Mouse (Mus musculus) kidney, postnatal 14 days (tissue): ENCODE results near the gene Aadat.
"Not testable (repeated sequence)": the region's sequence is repeated elsewhere in the genome, so short reads cannot be mapped to it uniquely, and the experiment has no call there.

Source experiments
- DNase-seq: peaks from one replicate; pipeline ENCODE4 v3.0.0; 2022; ENCODE audit warnings: mixed read lengths

The Aadat gene

DNA sequence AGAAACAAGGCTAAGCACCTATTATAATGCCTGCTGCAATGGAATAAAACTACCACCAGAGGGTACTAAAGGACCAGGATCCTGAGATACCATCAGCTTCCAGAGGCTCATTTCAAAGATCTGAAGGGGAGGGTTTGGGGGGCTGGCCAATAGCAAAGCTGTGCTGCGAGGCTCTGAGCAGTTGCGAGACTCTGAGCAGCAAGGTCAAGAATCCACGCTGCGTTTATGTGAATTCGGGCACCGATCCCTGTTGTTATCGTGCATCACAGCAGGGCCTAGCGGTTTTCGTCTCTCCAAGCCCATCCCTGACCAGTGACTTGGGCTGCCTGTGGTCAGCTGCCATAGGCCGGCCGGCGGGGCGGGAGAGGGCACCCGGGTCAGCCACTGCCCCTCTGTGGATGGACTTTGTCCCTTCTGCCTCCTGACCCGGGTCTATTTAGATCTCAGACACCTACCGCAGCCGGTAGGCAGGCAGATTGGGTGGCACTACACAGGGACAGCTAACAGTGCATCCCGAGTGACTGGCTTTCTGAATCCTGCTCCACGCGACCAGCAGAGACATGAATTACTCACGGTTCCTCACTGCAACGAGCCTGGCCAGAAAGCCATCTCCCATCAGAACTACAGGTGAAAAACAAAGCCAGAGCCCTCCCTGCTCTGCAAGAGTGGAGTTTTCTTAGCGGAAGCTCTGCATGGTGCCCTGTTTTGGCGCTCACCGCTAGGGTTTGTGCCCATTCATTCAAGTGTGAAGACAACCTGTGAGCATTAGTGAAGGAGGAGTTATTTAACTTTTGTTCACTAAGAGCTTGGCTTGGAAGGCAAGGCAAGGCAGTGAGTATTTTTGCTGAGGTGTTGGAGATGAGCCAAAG lies at the start of gene Aadat:
Aadat (plus strand) TSS at position 280 of the 869 bp plus-strand sequence.
- peak; percentile 84 for DNase-seq

DNA sequence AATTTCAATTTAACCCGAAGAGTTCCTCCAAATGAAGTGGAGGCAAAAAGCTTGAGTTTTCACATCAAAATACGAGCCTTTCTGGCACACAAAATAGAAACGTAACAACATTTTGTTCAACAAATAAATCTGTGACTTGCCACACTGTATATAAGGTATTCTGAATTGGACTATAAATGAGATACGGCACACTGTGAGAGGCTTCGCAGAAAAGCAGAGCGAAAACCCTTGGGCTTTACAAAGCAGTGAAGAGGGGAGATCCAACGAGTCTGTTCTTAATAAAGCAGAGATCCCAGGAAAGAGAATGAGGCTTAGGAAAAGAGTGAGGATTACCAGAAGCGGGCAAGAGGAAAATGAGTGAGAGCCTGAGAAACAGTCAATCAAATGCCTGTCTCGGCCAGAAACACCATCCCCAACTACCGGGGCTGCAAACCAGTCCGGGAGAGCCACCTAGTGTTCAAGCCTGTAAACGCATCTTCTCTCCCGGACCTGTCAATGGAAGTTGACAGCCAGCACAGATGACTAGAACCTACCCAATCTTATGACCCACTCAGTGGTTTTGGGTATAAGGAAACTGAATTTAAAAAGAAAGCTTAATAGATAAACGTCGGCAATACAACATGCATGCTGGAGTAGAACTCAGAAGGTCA lies 38.9 kb upstream of the Aadat start:
- peak; percentile 77 for DNase-seq

DNA sequence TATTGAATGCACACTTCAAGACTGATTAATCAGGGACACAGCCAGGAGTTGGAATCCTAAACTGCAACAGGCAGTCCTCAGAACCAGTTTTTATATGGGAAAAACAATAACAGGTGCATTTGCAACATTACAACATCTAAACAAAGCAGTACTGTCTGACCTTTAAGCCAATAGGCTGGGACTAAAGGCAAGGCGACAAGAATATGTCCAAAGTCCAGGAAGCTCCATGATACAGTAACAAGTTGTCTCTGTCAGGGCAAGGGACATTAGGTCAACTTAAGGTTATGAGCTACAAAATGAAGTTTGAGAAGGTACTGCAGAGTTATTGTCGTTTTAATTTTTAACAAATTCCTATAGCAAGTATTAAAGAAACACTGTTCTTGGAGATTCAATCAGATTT lies 15.6 kb upstream of the Aadat start:
- peak; percentile 38 for DNase-seq

DNA sequence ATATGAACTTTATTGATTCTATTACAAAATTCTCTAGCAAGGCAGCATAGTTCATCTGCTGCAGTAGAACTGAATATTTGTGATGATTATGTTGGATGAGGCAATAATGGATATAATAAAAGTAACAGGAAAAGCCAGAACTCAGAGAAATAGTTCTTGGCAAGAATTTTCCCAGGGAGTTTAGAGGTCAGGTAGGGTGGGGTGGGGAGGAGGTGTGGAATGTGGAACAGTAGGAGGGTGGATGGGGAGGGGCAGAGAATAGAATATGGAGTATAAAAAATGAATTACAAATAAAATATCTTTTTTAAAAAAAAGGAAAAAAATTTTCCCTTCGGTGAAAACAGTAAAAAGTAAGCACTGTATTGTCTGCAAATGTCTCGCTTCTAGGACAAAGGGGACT lies 13.9 kb upstream of the Aadat start:
- DNase-seq = peak; percentile 24

DNA sequence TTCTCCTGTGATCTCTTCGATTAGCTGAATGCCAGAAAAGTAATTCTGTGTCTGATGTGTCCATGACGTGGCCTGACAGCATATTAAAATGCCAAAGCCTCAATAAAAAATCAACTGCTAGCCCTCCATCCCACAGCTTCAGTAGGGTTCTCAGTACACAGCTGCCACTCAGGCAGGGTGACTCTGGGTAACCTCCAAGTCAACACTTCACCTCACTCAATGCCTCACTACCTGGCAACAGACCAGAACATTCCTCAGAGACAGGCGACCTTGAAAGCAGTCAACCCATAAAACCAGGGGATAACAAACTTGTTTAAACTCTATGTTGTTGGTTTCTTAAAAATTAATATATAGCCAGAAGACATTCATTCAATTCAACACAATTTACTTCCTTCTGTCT lies 13.3 kb upstream of the Aadat start:
- DNase-seq = peak; percentile 85

DNA sequence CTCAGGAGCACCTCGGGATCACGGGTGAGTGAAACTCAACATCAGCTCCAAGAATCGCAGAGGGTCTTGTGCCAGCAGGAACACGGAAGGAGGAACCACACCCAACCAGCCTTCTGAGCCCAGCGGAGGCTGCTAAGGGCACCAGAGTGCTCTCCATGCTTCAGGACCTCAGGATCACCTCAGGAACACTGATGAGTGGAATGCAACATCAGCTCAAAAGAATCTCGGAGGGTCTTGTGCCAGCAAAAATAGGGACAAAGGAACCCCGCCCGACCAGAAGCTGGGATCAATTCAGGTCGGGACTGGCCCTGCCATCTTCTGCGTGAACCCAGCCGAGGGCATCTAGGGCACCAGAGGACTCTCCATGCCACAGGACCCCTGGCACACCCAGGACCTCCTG lies 11.1 kb upstream of the Aadat start:
- DNase-seq = peak; percentile 27

DNA sequence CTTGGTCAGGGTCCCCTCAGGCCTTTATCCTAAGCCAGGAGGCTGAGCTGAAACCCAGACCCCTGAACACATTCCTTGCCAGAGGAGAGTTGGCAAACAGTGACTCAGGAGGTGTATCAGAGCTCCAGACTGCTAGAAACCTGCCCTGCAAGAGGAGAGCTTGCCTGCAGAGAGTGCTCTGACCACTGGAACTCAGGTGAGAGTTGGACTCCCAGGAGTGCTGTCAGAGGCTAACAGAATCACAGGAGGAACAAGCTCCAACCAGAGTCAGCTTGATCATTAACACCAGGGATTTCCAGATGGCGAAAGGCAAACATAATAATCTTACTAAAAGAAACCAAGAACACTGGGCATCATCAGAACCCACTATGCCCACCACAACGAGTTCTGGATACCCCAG lies 10.7 kb upstream of the Aadat start:
- peak; percentile 64 for DNase-seq

DNA sequence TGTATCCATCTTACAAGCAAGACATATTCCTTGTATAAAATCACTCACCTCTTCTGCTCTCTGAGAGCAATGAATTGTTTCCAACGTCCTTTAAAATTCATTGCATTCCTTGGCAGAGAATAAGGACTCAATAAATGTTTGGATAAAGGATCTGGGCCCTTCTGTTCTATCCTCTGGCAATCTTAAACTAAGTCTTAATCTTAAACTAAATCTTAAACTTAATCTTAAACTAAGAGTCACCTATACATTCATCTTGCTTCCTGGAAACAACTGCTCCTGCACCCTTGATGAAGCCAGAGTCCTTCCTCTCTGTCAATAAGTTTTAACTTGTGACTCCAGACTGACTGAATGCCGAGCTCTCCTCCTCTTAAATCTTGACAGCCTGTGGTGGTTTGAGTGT lies 2.6 kb upstream of the Aadat start, which contains the start of gene Gm10283:
Gm10283 (minus strand) TSS at position 101 of the 400 bp plus-strand sequence.
- DNase-seq = peak; percentile 19

DNA sequence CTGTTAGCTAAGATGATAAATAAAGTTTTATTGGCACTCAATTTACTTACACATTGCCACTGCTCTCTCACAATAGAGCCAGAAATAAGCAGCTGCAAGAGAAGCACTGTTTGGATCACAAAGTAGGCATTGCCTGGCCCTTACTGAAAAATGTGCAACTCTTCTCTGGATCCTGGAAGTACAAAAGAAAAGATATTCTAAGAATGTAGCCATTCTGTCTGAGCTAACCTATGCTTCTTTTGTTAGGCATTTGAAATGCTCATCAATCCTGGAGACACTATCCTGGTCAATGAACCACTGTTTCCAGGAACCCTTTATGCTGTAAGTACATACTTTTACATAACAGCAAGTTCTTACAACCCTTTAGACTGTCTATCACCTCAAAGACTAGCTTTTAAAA lies 12.6 kb downstream of the Aadat start:
- no peak for DNase-seq

DNA sequence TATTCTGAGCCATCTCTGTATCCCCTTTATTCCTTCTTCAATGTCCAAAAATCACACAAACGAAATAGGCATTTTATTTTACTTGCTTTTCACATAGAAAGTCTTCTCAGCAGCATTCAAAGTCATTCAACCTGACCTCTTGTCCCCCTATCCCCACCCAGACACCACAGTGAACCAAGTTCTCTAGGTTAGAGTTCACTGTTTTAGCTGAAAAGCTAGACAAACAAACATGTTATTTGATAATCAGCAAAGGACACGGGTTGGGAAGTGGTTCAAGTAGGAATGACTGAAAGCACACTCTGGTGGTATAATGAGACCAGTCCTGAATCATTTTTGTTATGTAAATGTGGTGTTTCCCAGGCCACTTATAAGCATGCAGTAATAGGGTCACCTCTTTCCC lies 29.2 kb downstream of the Aadat start:
- DNase-seq = no peak

DNA sequence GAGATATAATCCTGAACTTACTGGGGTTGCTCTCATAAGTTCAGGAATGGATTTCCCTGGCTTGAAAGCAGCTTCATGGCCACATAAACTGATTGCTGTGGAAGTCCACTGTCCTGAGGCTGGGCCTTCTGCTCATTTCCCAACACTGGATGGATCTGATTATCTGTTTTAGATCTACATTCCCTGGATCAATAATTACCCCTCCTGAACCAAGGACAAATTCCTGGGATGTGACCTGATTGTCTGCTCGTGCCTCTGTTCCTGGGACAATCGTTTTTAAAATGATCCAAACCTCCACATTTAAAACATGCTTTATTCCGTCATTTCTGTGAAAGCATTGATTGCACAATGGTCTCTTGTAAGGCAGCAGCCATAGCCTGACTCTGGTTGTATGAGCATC lies 61.1 kb downstream of the Aadat start:
- no peak for DNase-seq

DNA sequence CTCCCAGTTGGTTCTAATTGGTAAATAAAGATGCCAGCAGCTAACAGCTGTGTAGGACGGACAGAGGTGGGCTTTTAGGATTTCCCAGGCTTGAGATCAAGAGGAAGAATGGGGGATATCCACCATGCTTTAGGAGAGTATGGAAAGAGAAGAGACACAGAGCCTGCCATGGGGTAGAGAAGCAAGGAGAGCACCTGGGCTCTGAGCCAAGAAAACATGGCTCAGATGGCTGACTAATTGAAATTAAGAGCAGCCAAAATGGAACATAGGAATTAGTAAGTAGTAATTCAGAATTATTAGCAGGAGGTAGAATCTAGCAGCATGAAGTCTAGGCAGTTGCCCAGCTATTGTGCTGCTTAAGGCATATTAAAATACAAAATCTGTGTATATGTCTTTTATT lies 71.5 kb downstream of the Aadat start:
- DNase-seq = peak; percentile 10

DNA sequence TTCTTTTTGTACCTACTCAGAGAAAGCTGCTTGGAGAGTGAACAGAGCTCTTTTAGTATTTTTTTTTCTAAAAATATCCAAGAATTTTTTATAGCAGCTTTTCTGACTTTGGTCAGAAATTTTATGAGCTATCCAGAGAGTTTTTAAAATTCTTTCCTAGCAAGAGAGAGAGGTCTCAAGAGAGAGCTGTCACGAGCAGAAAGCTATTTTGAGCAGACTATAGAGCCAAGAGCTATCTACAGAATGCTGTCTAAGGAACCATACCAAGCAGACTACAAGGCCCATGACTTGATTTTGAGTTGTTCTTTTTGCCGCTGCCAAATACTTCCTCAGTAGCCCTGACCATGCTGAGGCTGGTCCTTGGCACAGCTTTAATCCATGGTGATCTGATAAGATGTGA lies 77.6 kb downstream of the Aadat start:
- DNase-seq = no peak

DNA sequence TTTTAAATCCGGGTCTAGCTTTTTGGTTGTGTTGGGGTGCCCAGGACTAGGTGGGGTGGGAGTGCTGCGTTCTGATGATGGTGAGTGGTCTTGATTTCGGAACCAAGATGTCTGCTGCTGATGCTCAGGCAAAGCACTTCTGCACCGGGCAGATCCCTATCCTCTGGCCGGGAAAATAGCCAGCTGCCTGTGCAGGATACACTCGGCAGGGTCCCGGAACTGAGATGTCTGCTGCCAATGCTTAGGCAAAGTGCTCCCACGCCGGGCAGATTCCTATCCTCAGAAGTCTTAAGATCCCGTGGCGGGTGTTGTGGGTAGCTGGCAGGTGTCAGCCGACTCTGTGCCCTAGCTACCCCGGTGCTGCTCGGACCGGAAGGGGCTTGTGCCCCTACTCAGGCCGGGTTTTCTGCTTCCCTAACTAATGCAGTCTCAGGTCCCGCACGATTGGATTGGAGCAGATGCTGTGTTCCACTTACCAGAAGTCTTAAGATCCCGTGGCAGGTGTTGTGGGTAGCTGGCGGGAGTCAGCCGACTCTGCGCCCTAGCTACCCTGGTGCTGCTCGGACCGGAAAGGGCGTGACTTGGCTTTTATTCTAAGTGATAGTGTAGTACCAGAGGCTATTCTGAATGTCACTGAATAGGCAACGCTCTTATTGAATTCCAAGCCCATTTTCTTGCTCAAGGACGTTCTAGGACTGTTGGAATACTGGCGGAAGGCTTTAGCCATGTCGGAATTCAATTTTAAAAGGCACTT lies 85.8 kb downstream of the Aadat start:
- DNase-seq = not testable (repeated sequence)

DNA sequence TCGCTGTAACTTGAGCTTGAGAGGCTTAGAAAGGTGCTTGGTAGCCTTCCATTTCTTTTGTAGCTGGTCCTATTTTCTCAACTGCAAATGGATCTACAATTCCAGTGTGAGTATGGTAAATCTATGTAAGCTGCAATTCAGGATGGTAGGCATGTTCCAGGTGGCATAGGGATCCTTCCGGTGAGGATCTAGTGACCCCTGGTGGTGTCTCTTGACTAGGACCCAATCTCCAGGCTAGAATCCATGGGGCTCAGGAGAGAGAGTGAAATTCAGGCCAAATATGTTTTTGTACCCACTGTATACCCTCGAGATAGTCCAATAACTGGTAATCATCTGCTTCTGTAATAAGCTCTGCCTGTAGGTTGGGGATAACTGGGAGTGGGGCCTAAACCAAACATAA lies 89.0 kb downstream of the Aadat start:
- peak; percentile 64 for DNase-seq
